ENCODE assay signal across 16 mouse cellular contexts in genomic region chr1:88220336-88220735, GRCm38 (mm10). TPM values are rescaled to one million over a fixed set of nuclear protein-coding genes. Genes with fewer than 3 reads are reported as not detected.
DNase-seq lines count a peak whose midpoint lies in the region; ATAC-seq and TF ChIP-seq lines count a peak whose summit lies in the region.
"Had no signal": no experiment of that assay in that cellular context is flagged by ENCODE, and none has a peak within 500 bp of the region (broad histone marks: within the 10 kb centered on the region; RNA-seq: fewer than 3 reads in every experiment).

No protein-coding gene starts in this region.

- intact Hi-C loops in gastrocnemius, postnatal 14 days (cut with DNase I; ENCODE audit: low total_unique reads): no loop called here

- ATAC-seq in limb, embryonic 14.5 days (ENCODE audit: low FRiP score, low read depth): no peak

- no peak overlapping the region for H3K9ac ChIP-seq in limb, embryonic 14.5 days (ENCODE audit: low read depth, low read length, severe bottlenecking)
- H3K9ac ChIP-seq: forebrain, embryonic 12.5 days; limb, embryonic 13.5 days; stomach, embryonic 15.5 days had no signal

- no peak overlapping the region for H3K27ac ChIP-seq in limb, embryonic 14.5 days (replicated peaks; ENCODE audit: low read depth, low read length)
- H3K27ac ChIP-seq: forebrain, embryonic 12.5 days; limb, embryonic 13.5 days; stomach, embryonic 15.5 days had no signal

- no peaks in the 10 kb centered on the region for H3K36me3 ChIP-seq in limb, embryonic 14.5 days (ENCODE audit: control insufficient read depth, insufficient read depth, low read length)
- H3K36me3 ChIP-seq: forebrain, embryonic 12.5 days; limb, embryonic 13.5 days; stomach, embryonic 15.5 days had no signal

- H3K4me3 ChIP-seq in limb, embryonic 14.5 days (replicated peaks; ENCODE audit: low read length): no peak overlapping the region
- H3K4me3 ChIP-seq: forebrain, embryonic 12.5 days; limb, embryonic 13.5 days; stomach, embryonic 15.5 days had no signal

- peak; percentile 18 for DNase-seq in gastrocnemius, adult 18-20 months (ENCODE audit: low spot score)
- DNase-seq in gastrocnemius, postnatal 14 days: no peak
- DNase-seq in lung, postnatal 10 days: peak; percentile 9
- DNase-seq in lung, postnatal 14 days: no peak
- peak; percentile 57 for DNase-seq in ES-CJ7 (ENCODE audit: low read depth, low spot score)
- peak; percentile 19 for DNase-seq in limb, embryonic 14.5 days (ENCODE audit: low spot score)
- no peak for DNase-seq in adrenal gland, postnatal 36 days
- DNase-seq in ovary, postnatal 10 days (ENCODE audit: low spot score): no peak
- DNase-seq: gastrocnemius, postnatal 10 days; kidney, adult 2 months; layer of hippocampus, adult 9-11 months had no signal

- peaks cover 27% of the 10 kb centered on the region for H3K9me3 ChIP-seq in limb, embryonic 14.5 days (ENCODE audit: control insufficient read depth, low read length)

- H3K4me1 ChIP-seq in limb, embryonic 14.5 days (ENCODE audit: control insufficient read depth, insufficient read depth, low read length): no peaks in the 10 kb centered on the region
- H3K4me1 ChIP-seq: forebrain, embryonic 12.5 days; limb, embryonic 13.5 days; stomach, embryonic 15.5 days had no signal

- no peak for TF ChIP-seq POLR2A in limb, embryonic 14.5 days (IDR thresholded peaks at IDR 0.05; ENCODE audit: borderline replicate concordance, extremely low read depth, insufficient read depth, insufficient read length)

- H3K4me2 ChIP-seq in limb, embryonic 14.5 days (replicated peaks; ENCODE audit: low read depth, low read length, severe bottlenecking): no peak overlapping the region
- H3K4me2 ChIP-seq: forebrain, embryonic 12.5 days; limb, embryonic 13.5 days; stomach, embryonic 15.5 days had no signal

- no peaks in the 10 kb centered on the region for H3K27me3 ChIP-seq in limb, embryonic 14.5 days (ENCODE audit: control insufficient read depth, insufficient read depth, low read length)
- H3K27me3 ChIP-seq: forebrain, embryonic 12.5 days; limb, embryonic 13.5 days; stomach, embryonic 15.5 days had no signal

RNA-seq across cellular contexts. Expression of gene Mroh2a, which starts 6.5 kb away (rescaled TPM):
- total RNA-seq in gastrocnemius, adult 18-20 months (2021): not detected
- not detected for total RNA-seq in gastrocnemius, postnatal 14 days (2021)
- polyA plus RNA-seq in limb, embryonic 14.5 days (2012; rRNA removed): 0.15 and 0.20 TPM in 2 replicates
- 1.7 and 2.2 TPM in 2 replicates for polyA plus RNA-seq in limb, embryonic 14.5 days (2014; fragmentation: Nextera tagmentation; extraction: Ambion mirVana)
- under 1 TPM; 0.30 to 0.43 TPM for total RNA-seq in adrenal gland, postnatal 36 days (2021)

RNA-seq across cellular contexts. Expression of gene Ugt1a1, which starts 8.6 kb away (rescaled TPM):
- total RNA-seq in gastrocnemius, adult 18-20 months (2021): under 1 TPM in 1 of 2 experiments, not detected in 1; 0.09 TPM
- under 1 TPM in 1 of 2 experiments, not detected in 1; 0.12 TPM for total RNA-seq in gastrocnemius, postnatal 14 days (2021)
- polyA plus RNA-seq in limb, embryonic 14.5 days (2012; rRNA removed): 1.5 and 2.3 TPM in 2 replicates
- 4.3 and 5.8 TPM in 2 replicates for polyA plus RNA-seq in limb, embryonic 14.5 days (2014; fragmentation: Nextera tagmentation; extraction: Ambion mirVana)
- total RNA-seq in adrenal gland, postnatal 36 days (2021): 10 to 100 TPM in 1 of 2 experiments, under 1 TPM in 1; 0.73 to 55.5 TPM
- total RNA-seq: common myeloid progenitor, adult 5-6 weeks; gastrocnemius, postnatal 10 days had no signal
- polyA plus RNA-seq: forebrain, embryonic 12.5 days; hindbrain, embryonic 11.5 days had no signal

RNA-seq across cellular contexts. Expression of gene Dnajb3, which starts 14.8 kb away (rescaled TPM):
- not detected for total RNA-seq in gastrocnemius, adult 18-20 months (2021)
- under 1 TPM; 0.22 to 0.39 TPM for total RNA-seq in gastrocnemius, postnatal 14 days (2021)
- polyA plus RNA-seq in limb, embryonic 14.5 days (2012; rRNA removed): 9.1 and 10.2 TPM in 2 replicates
- polyA plus RNA-seq in limb, embryonic 14.5 days (2014; fragmentation: Nextera tagmentation; extraction: Ambion mirVana): 9.4 and 10.5 TPM in 2 replicates
- 1 to 10 TPM; 1.5 to 5.9 TPM for total RNA-seq in adrenal gland, postnatal 36 days (2021)

RNA-seq across cellular contexts. Expression of gene Ugt1a2, which starts 19.9 kb away (rescaled TPM):
- under 1 TPM in 1 of 2 experiments, not detected in 1; 0.09 TPM for total RNA-seq in gastrocnemius, adult 18-20 months (2021)
- not detected for total RNA-seq in gastrocnemius, postnatal 14 days (2021)
- 0.04 and 0.08 TPM in 2 replicates for polyA plus RNA-seq in limb, embryonic 14.5 days (2012; rRNA removed)
- polyA plus RNA-seq in limb, embryonic 14.5 days (2014; fragmentation: Nextera tagmentation; extraction: Ambion mirVana): not detected in 2 replicates
- under 1 TPM in 1 of 2 experiments, not detected in 1; 0.33 TPM for total RNA-seq in adrenal gland, postnatal 36 days (2021)
- total RNA-seq: common myeloid progenitor, adult 5-6 weeks had no signal
- polyA plus RNA-seq: forebrain, embryonic 12.5 days; hindbrain, embryonic 11.5 days; limb, embryonic 13.5 days had no signal

RNA-seq across cellular contexts. Expression of gene Ugt1a5, which starts 54.5 kb away (rescaled TPM):
- total RNA-seq in gastrocnemius, adult 18-20 months (2021): under 1 TPM in 1 of 2 experiments, not detected in 1; 0.14 TPM
- under 1 TPM; 0.14 to 0.33 TPM for total RNA-seq in gastrocnemius, postnatal 14 days (2021)
- 0.08 and 0.19 TPM in 2 replicates for polyA plus RNA-seq in limb, embryonic 14.5 days (2012; rRNA removed)
- polyA plus RNA-seq in limb, embryonic 14.5 days (2014; fragmentation: Nextera tagmentation; extraction: Ambion mirVana): not detected in 2 replicates
- under 1 TPM; 0.17 to 0.20 TPM for total RNA-seq in adrenal gland, postnatal 36 days (2021)
- polyA plus RNA-seq: forebrain, embryonic 12.5 days; hindbrain, embryonic 11.5 days; limb, embryonic 13.5 days; stomach, embryonic 15.5 days had no signal

Comparison
In these comparisons a context has a peak if more than half of its experiments do, and no peak if none do; other contexts are left out.
1. DNase-seq: peak in gastrocnemius, adult 18-20 months (single experiment), lung, postnatal 10 days (single experiment), ES-CJ7 (single experiment) and limb, embryonic 14.5 days (single experiment); none in gastrocnemius, postnatal 14 days (single experiment), lung, postnatal 14 days (single experiment), adrenal gland, postnatal 36 days (0 of 2) and ovary, postnatal 10 days (single experiment).